Mouse (Mus musculus) monocyte, adult 5-6 weeks (primary cell): ENCODE results near the gene Adamts12. TPM values are rescaled to one million over a fixed set of nuclear protein-coding genes. Genes with fewer than 3 reads are reported as not detected.

Experiments used
- ATAC-seq: fragments of 153-309, 156-312 bp; replicated peaks from 2 replicates; pipeline ENCODE4 v1.8.0; 2017; ENCODE audit warnings: mild to moderate bottlenecking; ENCODE audit not compliant: low TSS enrichment, insufficient number of reproducible peaks, severe bottlenecking, poor library complexity, low FRiP score
- total RNA-seq: library from RNA; stranded (forward); fragments of 200-1000, 200-491, 200-594 nt; gene quantifications from 3 replicates; pipeline ENCODE4 v1.2.3, GENCODE M21; 2017

Gene Adamts12
- total RNA-seq, 1 experiment from 2014 or later, result not detected

GRCm38 (mm10) chr15:11066299-11066698 is 1.7 kb downstream of the Adamts12 start:
- ATAC-seq, result no peak

- ATAC-seq, result no peak
These were observed 3.3 kb downstream of the Adamts12 start for GRCm38 (mm10) chr15:11067891-11068290.

GRCm38 (mm10) chr15:11075726-11076361 is 11.3 kb downstream of the Adamts12 start:
- no peak for ATAC-seq

- no peak for ATAC-seq
These were observed 18.5 kb downstream of the Adamts12 start for GRCm38 (mm10) chr15:11082961-11083569.

- no peak for ATAC-seq
These were observed 19.1 kb downstream of the Adamts12 start for GRCm38 (mm10) chr15:11083678-11084077.

- ATAC-seq, result no peak
These were observed 19.8 kb downstream of the Adamts12 start for GRCm38 (mm10) chr15:11084241-11084992.

- no peak for ATAC-seq
These were observed 20.4 kb downstream of the Adamts12 start for GRCm38 (mm10) chr15:11084993-11085365.

GRCm38 (mm10) chr15:11089494-11089893 is 24.9 kb downstream of the Adamts12 start:
- ATAC-seq, result no peak

- no peak for ATAC-seq
These were observed 31.0 kb downstream of the Adamts12 start for GRCm38 (mm10) chr15:11095566-11095965.

GRCm38 (mm10) chr15:11097967-11098702 is 33.5 kb downstream of the Adamts12 start:
- no peak for ATAC-seq

GRCm38 (mm10) chr15:11098940-11099339 is 34.4 kb downstream of the Adamts12 start:
- ATAC-seq, result no peak

- no peak for ATAC-seq
These were observed 36.3 kb downstream of the Adamts12 start for GRCm38 (mm10) chr15:11100917-11101316.

- no peak for ATAC-seq
These were observed 40.5 kb downstream of the Adamts12 start for GRCm38 (mm10) chr15:11105101-11105500.

GRCm38 (mm10) chr15:11107376-11107775 is 42.8 kb downstream of the Adamts12 start:
- ATAC-seq, result no peak

GRCm38 (mm10) chr15:11114631-11115197 is 50.1 kb downstream of the Adamts12 start:
- no peak for ATAC-seq

- no peak for ATAC-seq
These were observed 51.7 kb downstream of the Adamts12 start for GRCm38 (mm10) chr15:11116303-11116702.

GRCm38 (mm10) chr15:11116853-11117252 is 52.3 kb downstream of the Adamts12 start:
- no peak for ATAC-seq

- no peak for ATAC-seq
These were observed 53.8 kb downstream of the Adamts12 start for GRCm38 (mm10) chr15:11118371-11118770.

- no peak for ATAC-seq
These were observed 57.1 kb downstream of the Adamts12 start for GRCm38 (mm10) chr15:11121721-11122120.
